Mouse (Mus musculus) limb, embryonic 14.5 days (tissue): ENCODE measurements around the gene Sppl2a. TPM values are rescaled to one million over a fixed set of nuclear protein-coding genes. Genes with fewer than 3 reads are reported as not detected.

Experiments used
- ATAC-seq: fragments of 200-750 bp; cut with Nextera tagmentation; 2 replicates; pipeline ENCODE4 v1.8.0; 2017; ENCODE audit warnings: low read depth, moderate number of reproducible peaks, moderate TSS enrichment; ENCODE audit not compliant: low FRiP score
- DNase-seq: peaks from one replicate; pipeline ENCODE4 v3.0.0-alpha.2; 2015; ENCODE audit warnings: low spot score
- H3K27ac ChIP-seq: fragments of 300-500 bp; sonication (generic); replicated peaks from 2 replicates; pipeline ENCODE4 v1.5.1; 2014; ENCODE audit warnings: low read depth, mild to moderate bottlenecking, low read length, moderate library complexity, mixed read lengths
- H3K27me3 ChIP-seq: fragments of 300-500 bp; sonication (generic); 2 replicates; pipeline ENCODE4 v1.6.1; 2014; ENCODE audit warnings: low read length, mixed read lengths; ENCODE audit not compliant: control insufficient read depth, insufficient read depth
- H3K36me3 ChIP-seq: fragments of 300-500 bp; sonication (generic); 2 replicates; pipeline ENCODE4 v1.6.1; 2014; ENCODE audit warnings: mild to moderate bottlenecking, low read length, moderate library complexity, mixed read lengths; ENCODE audit not compliant: control insufficient read depth, insufficient read depth
- H3K4me1 ChIP-seq: fragments of 300-500 bp; sonication (generic); 2 replicates; pipeline ENCODE4 v1.6.1; 2014; ENCODE audit warnings: antibody characterized with exemption, low read length, mixed read lengths; ENCODE audit not compliant: control insufficient read depth, insufficient read depth
- H3K4me2 ChIP-seq: fragments of 300-500 bp; sonication (generic); replicated peaks from 2 replicates; pipeline ENCODE4 v1.6.1; 2014; ENCODE audit warnings: low read depth, mild to moderate bottlenecking, low read length, moderate library complexity; ENCODE audit not compliant: severe bottlenecking
- H3K4me3 ChIP-seq: fragments of 300-500 bp; sonication (generic); replicated peaks from 2 replicates; pipeline ENCODE4 v1.5.1; 2014; ENCODE audit warnings: low read length
- H3K9ac ChIP-seq: fragments of 300-500 bp; sonication (generic); 2 replicates; pipeline ENCODE4 v1.6.1; 2014; ENCODE audit warnings: mild to moderate bottlenecking, low read depth, low read length, moderate library complexity; ENCODE audit not compliant: severe bottlenecking
- H3K9me3 ChIP-seq: fragments of 300-500 bp; sonication (generic); 2 replicates; pipeline ENCODE4 v1.6.1; 2016; ENCODE audit warnings: low read length; ENCODE audit not compliant: control insufficient read depth
- POLR2A ChIP-seq: fragments of 200-500 bp; IDR thresholded peaks from 2 replicates; pipeline ENCODE4 v1.8.0; 2012; ENCODE audit warnings: inconsistent platforms, mild to moderate bottlenecking, moderate library complexity, borderline replicate concordance; ENCODE audit not compliant: insufficient read depth, insufficient read length; ENCODE audit errors: extremely low read depth
- WGBS: fragments of 180-500 bp; shearing (Covaris S2); extraction: QIAGEN DNeasy Blood & Tissue Kit; methylation state at CpG from one replicate; pipeline ENCODE4 v1.1.7; 2014; 5-methylcytosine and 5-hydroxymethylcytosine counted together
- polyA plus RNA-seq, 2 experiments: library from polyadenylated mRNA; depleted of rRNA in 1 of 2; stranded (reverse) in 1 of 2; unstranded in 1 of 2; fragments of >200 nt; fragmentation: Nextera tagmentation in 1 of 2; extraction: Ambion mirVana in 1 of 2; gene quantifications; 2 replicates each; pipeline versions ENCODE4 v1.2.1 to v1.2.3; 2012 to 2014

Sppl2a gene
- polyA plus RNA-seq, 2 experiments: 35.9 to 63.3 TPM

GRCm38 (mm10) chr2:126877991-126878390 is 55.0 kb downstream of the Sppl2a start:
- 91% methylated on average over 1 of the region's 1 CpGs for WGBS
- Histone ChIP-seq H3K9ac (no peak overlapping the region), H3K27ac (no peak overlapping the region), H3K4me1 (peaks cover 2% of the 10 kb centered on the region; the same call in 1 of the 2 replicates), H3K36me3 (no peaks in the 10 kb centered on the region), H3K27me3 (no peaks in the 10 kb centered on the region), H3K4me2 (no peak overlapping the region), H3K4me3 (no peak overlapping the region), H3K9me3 (no peaks in the 10 kb centered on the region)
- no peak for TF ChIP-seq POLR2A
- ATAC-seq (no peak), DNase-seq (no peak)

GRCm38 (mm10) chr2:126875871-126876796 is 56.9 kb downstream of the Sppl2a start, which contains the start of gene Trpm7:
TSS of gene Trpm7 (minus strand) at chr2:126876230.
- peak; percentile 95 for DNase-seq
- Histone ChIP-seq H3K9ac (peak within 1 kb of the TSS; percentile 94), H3K36me3 (no peaks in the 10 kb centered on the region), H3K27ac (peak within 1 kb of the TSS; percentile 97), H3K4me3 (peak within 1 kb of the TSS; percentile 90), H3K27me3 (no peaks in the 10 kb centered on the region), H3K9me3 (no peaks in the 10 kb centered on the region), H3K4me2 (peak within 1 kb of the TSS; percentile 50), H3K4me1 (peaks cover 2% of the 10 kb centered on the region; the same call in 1 of the 2 replicates)
- WGBS: 1% methylated on average over 76 of the region's 81 CpGs
- peak; percentile 94; the same call in 1 of the 2 replicates for TF ChIP-seq POLR2A
- ATAC-seq: peak; percentile 99

GRCm38 (mm10) chr2:126875516-126875835 is 57.6 kb downstream of the Sppl2a start:
- ATAC-seq (peak; percentile 42; the same call in 1 of the 2 replicates), DNase-seq (peak; percentile 31)
- TF ChIP-seq POLR2A: peak; percentile 27; the same call in 1 of the 2 replicates
- Histone ChIP-seq H3K9me3 (no peaks in the 10 kb centered on the region), H3K4me1 (peaks cover 2% of the 10 kb centered on the region; the same call in 1 of the 2 replicates), H3K4me2 (peak overlapping the region; percentile 50), H3K36me3 (no peaks in the 10 kb centered on the region), H3K9ac (peak overlapping the region; percentile 94), H3K27me3 (no peaks in the 10 kb centered on the region), H3K27ac (peak overlapping the region; percentile 97), H3K4me3 (peak overlapping the region; percentile 90)
- under 1% methylated on average over 17 of the region's 18 CpGs for WGBS

GRCm38 (mm10) chr2:126874809-126875515 is 58.1 kb downstream of the Sppl2a start:
- Histone ChIP-seq H3K36me3 (no peaks in the 10 kb centered on the region), H3K27ac (peak overlapping the region; percentile 97), H3K4me1 (peaks cover 2% of the 10 kb centered on the region; the same call in 1 of the 2 replicates), H3K27me3 (no peaks in the 10 kb centered on the region), H3K4me3 (peak overlapping the region; percentile 90), H3K4me2 (peak overlapping the region; percentile 50), H3K9ac (peak overlapping the region; percentile 94), H3K9me3 (no peaks in the 10 kb centered on the region)
- DNase-seq (peak; percentile 21), ATAC-seq (no peak)
- TF ChIP-seq POLR2A: no peak
- WGBS: 25% methylated on average over 13 of the region's 13 CpGs

GRCm38 (mm10) chr2:126866301-126866700 is 66.7 kb downstream of the Sppl2a start:
- Histone ChIP-seq H3K9ac (no peak overlapping the region), H3K4me2 (no peak overlapping the region), H3K36me3 (no peaks in the 10 kb centered on the region), H3K27me3 (no peaks in the 10 kb centered on the region), H3K4me3 (no peak overlapping the region), H3K4me1 (no peaks in the 10 kb centered on the region), H3K9me3 (no peaks in the 10 kb centered on the region), H3K27ac (no peak overlapping the region)
- DNase-seq: no peak
- 83% methylated on average over 1 of the region's 1 CpGs for WGBS
- ATAC-seq: no peak
- TF ChIP-seq POLR2A: no peak
